Mouse (Mus musculus) testis, adult 2 months (tissue): Measurements from ENCODE around the gene Dnajb13. TPM values are rescaled to one million over a fixed set of nuclear protein-coding genes. Genes with fewer than 3 reads are reported as not detected.

ENCODE experiments used
- H3K27ac ChIP-seq: fragments of 200-500 bp; 2 replicates; pipeline ENCODE4 v1.5.1; 2012; ENCODE audit warnings: low read depth, low read length; ENCODE audit not compliant: control insufficient read depth, insufficient read depth
- H3K27me3 ChIP-seq: fragments of 200-500 bp; 2 replicates; pipeline ENCODE4 v1.6.1; 2012; ENCODE audit warnings: mild to moderate bottlenecking, low read length, moderate library complexity; ENCODE audit not compliant: control insufficient read depth, insufficient read depth
- H3K36me3 ChIP-seq: fragments of 200-500 bp; 2 replicates; pipeline ENCODE4 v1.6.1; 2012; ENCODE audit warnings: mild to moderate bottlenecking, low read length; ENCODE audit not compliant: control insufficient read depth, insufficient read depth
- H3K4me1 ChIP-seq: fragments of 200-500 bp; 2 replicates; pipeline ENCODE4 v1.6.1; 2012; ENCODE audit warnings: low read length; ENCODE audit not compliant: control insufficient read depth, insufficient read depth
- H3K4me3 ChIP-seq: fragments of 200-500 bp; 2 replicates; pipeline ENCODE4 v1.5.1; 2012; ENCODE audit warnings: low read depth, mild to moderate bottlenecking, low read length, moderate library complexity, mixed read lengths; ENCODE audit not compliant: control insufficient read depth
- CTCF ChIP-seq: fragments of 200-500 bp; IDR thresholded peaks from 2 replicates; pipeline ENCODE4 v1.5.1; 2012; ENCODE audit warnings: low read depth, mild to moderate bottlenecking, inconsistent platforms, low read length, moderate library complexity; ENCODE audit not compliant: control insufficient read depth, insufficient read depth, insufficient replicate concordance
- POLR2A ChIP-seq: fragments of 200-500 bp; IDR thresholded peaks from 2 replicates; pipeline ENCODE4 v1.6.1; 2012; ENCODE audit warnings: low read depth, mild to moderate bottlenecking, inconsistent platforms, low read length, moderate library complexity; ENCODE audit not compliant: control insufficient read depth
- polyA plus RNA-seq: library from polyadenylated mRNA; depleted of rRNA; stranded (reverse); fragments of >200 nt; gene quantifications from 2 replicates; pipeline ENCODE4 v1.2.3, GENCODE M21; 2012

Dnajb13 gene
- polyA plus RNA-seq, 1 experiment = 538 TPM

GRCm38 (mm10) chr7:100472777-100473176 lies 42.0 kb downstream of the Dnajb13 start, which contains the start of gene Ucp3:
Ucp3 (plus strand) TSS chr7:100472990.
- no peaks in the 10 kb centered on the region; the same call in 1 of the 2 replicates for H3K4me1 ChIP-seq
- TF ChIP-seq CTCF = no peak
- no peak for TF ChIP-seq POLR2A
- no peak within 1 kb of the TSS for H3K4me3 ChIP-seq
- no peak within 1 kb of the TSS for H3K27ac ChIP-seq
- H3K36me3 ChIP-seq = no peaks in the 10 kb centered on the region
- H3K27me3 ChIP-seq = no peaks in the 10 kb centered on the region

DNA sequence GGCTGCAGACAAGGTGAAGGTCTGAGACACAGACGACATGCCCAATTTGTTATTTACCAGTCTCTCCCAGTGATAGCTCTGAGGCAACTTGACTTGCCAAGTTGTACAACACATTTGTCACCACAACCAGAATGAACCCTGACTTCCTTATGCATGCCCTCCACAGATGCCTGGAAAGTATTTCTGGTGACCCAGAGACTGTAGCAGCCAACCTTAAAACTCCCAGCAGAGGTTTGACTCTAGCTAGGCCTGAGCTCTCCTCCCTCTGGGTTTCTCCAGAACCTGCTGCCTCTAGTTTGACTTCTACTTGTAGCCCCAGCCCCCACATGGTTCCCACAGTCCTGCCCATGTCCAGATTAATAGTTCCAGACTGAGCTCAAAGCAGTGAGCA lies 43.4 kb downstream of the Dnajb13 start:
- Histone ChIP-seq H3K36me3 (no peaks in the 10 kb centered on the region), H3K4me1 (no peaks in the 10 kb centered on the region; the same call in 1 of the 2 replicates)
- TF ChIP-seq POLR2A (no peak), CTCF (no peak)

GRCm38 (mm10) chr7:100470796-100471406 lies 43.9 kb downstream of the Dnajb13 start:
- H3K27ac ChIP-seq = no peak overlapping the region
- H3K27me3 ChIP-seq = no peaks in the 10 kb centered on the region
- TF ChIP-seq CTCF (no peak), POLR2A (no peak)
- no peaks in the 10 kb centered on the region for H3K36me3 ChIP-seq
- no peaks in the 10 kb centered on the region; the same call in 1 of the 2 replicates for H3K4me1 ChIP-seq
- H3K4me3 ChIP-seq = no peak overlapping the region

More for the DNA sequence above, 43.4 kb downstream of the Dnajb13 start:
- Histone ChIP-seq H3K4me3 (no peak overlapping the region), H3K27me3 (no peaks in the 10 kb centered on the region), H3K27ac (no peak overlapping the region)

DNA sequence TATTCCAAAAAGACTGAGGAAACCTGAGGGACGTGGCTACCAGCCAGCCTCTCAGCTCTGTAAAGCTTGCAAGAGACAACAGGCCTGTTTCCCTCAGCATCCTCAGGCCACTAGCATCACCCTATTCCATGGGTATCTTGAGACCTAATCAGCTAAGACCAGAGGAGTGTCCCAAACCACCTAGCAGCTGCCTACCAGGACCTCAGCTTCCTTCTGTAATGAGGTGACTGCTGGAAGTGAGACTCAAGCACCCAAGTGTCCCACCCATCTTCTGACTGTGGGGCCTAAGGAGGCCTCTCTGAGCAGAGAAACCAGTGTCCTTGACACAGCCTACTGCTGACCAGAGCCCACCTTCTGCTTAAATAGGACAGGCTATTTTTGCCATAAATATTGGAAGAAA lies 45.3 kb downstream of the Dnajb13 start:
- peaks cover 4% of the 10 kb centered on the region; the same call in 1 of the 2 replicates for H3K4me1 ChIP-seq
- no peaks in the 10 kb centered on the region for H3K27me3 ChIP-seq
- no peaks in the 10 kb centered on the region; the same call in 1 of the 2 replicates for H3K36me3 ChIP-seq
- TF ChIP-seq POLR2A = no peak
- TF ChIP-seq CTCF = no peak
- H3K27ac ChIP-seq = no peak overlapping the region
- no peak overlapping the region for H3K4me3 ChIP-seq

GRCm38 (mm10) chr7:100468761-100469160 lies 46.0 kb downstream of the Dnajb13 start:
- no peak overlapping the region for H3K27ac ChIP-seq
- TF ChIP-seq POLR2A = no peak
- TF ChIP-seq CTCF = no peak
- no peak overlapping the region for H3K4me3 ChIP-seq
- no peaks in the 10 kb centered on the region; the same call in 1 of the 2 replicates for H3K36me3 ChIP-seq
- peaks cover 4% of the 10 kb centered on the region; the same call in 1 of the 2 replicates for H3K4me1 ChIP-seq
- no peaks in the 10 kb centered on the region for H3K27me3 ChIP-seq

- peaks cover 4% of the 10 kb centered on the region; the same call in 1 of the 2 replicates for H3K4me1 ChIP-seq
- no peaks in the 10 kb centered on the region for H3K27me3 ChIP-seq
- H3K36me3 ChIP-seq = no peaks in the 10 kb centered on the region; the same call in 1 of the 2 replicates
- no peak overlapping the region for H3K27ac ChIP-seq
- no peak for TF ChIP-seq CTCF
- no peak overlapping the region for H3K4me3 ChIP-seq
Observed at GRCm38 (mm10) chr7:100466781-100467510, 47.8 kb downstream of the Dnajb13 start.

DNA sequence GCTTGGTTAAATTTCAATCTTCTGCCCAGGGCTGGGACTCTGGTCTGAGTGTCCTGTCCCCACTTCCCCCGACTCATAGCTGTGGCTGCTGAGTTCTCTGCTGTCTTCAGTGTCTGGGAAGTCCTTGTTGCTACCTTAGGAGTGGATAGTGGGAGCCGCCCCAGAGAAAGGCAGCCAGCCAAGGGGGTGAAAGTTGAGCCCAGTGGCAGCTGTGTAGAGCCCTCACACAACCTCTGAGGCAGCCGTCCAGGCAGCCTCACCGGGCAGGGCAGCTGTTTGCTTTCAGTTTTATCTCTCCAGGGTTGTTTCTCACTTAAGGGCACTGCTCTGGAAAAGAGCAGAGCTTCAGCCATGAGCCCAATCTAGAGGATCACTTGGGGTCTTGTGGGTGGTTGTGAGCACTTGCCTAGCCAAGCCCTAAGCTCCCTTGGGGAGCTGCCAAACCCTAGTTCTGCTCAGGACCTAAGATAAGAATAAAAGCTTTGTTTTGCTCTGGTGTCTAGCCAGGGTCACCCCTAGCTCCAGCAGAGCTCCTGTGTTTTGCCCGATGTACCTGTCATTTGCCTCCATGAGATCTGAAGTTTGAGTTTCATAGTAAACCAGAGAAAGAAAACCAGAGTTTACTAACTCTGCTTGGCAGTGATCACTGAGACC lies 49.0 kb downstream of the Dnajb13 start:
- Histone ChIP-seq H3K4me1 (peaks cover 6% of the 10 kb centered on the region; the same call in 1 of the 2 replicates), H3K4me3 (no peak overlapping the region), H3K27ac (no peak overlapping the region), H3K27me3 (no peaks in the 10 kb centered on the region), H3K36me3 (no peaks in the 10 kb centered on the region; the same call in none of the 2 replicates)
- TF ChIP-seq CTCF (no peak), POLR2A (no peak)
